Mouse (Mus musculus): ENCODE results near the gene Sec22c. TPM values are rescaled to one million over a fixed set of nuclear protein-coding genes. Genes with fewer than 3 reads are reported as not detected.

The Sec22c gene
- polyA plus RNA-seq, 1 experiment from 2014 or later = 39.2 TPM

DNA sequence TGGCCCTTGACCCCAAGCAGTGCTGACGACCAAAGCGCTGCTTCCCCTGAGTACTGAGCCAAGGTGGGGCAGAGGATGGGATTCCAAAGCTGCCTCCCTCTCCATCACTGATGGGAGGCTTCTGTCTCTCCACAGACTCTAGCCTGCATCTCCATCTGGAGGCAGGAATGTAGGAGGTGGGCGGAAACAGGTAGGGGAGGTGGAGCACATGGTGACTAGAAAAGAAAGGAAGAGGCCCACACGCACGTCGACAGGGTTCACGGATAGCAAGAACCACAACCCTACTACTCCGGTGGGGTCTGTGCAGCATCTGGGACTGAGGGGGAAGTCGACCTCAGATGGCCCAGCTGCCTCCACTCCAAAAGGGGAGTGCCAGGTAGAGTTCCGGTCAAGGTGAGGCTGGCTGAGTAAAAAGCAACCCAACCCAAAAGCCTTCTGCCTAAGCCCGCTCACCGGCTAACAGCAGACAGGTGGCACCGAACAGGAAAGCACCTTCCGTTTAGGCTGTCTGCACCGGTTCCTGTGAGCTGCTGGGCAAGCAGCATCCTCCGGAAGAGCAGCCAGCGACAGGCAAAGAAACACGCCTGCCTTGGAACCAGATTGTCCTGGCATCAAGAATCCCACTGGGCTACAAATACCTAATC, 23.1 kb downstream of the Sec22c start:
- H3K4me2 ChIP-seq (replicated peaks) = no peak overlapping the region

DNA sequence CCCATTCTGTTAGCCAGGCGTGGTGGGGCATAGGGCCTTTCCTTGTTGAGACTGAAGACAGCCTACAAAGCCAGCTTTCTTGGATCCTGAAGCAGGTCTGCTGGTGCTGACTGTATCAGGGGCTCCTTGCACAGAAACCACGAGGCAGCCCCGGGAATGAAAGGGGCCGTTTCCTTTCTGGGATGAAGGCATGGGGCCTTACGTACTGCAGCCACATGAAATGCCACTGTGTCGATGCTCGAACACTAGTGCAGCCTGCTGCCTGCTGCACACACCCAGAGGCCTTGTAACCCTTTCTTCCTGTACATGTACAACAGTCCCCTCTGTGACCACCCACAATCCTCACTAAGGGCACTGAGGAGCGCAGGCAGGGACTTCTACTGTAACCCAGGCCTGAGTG, 24.1 kb downstream of the Sec22c start:
- Histone ChIP-seq H3K4me2 (replicated peaks) (no peak overlapping the region), H3K27me3 (no peaks in the 10 kb centered on the region), H3K4me3 (no peak overlapping the region), H3K4me1 (peaks cover 10% of the 10 kb centered on the region), H3K27ac (replicated peaks) (no peak overlapping the region), H3K9me3 (no peaks in the 10 kb centered on the region), H3K36me3 (peaks cover 34% of the 10 kb centered on the region), H3K9ac (replicated peaks) (no peak overlapping the region)
- 85% methylated on average over 7 of the region's 8 CpGs for WGBS
- no peak for ATAC-seq (replicated peaks)

More for the DNA sequence above, 23.1 kb downstream of the Sec22c start:
- Histone ChIP-seq H3K9me3 (no peaks in the 10 kb centered on the region), H3K36me3 (peaks cover 36% of the 10 kb centered on the region), H3K4me3 (no peak overlapping the region), H3K27me3 (no peaks in the 10 kb centered on the region), H3K9ac (replicated peaks) (no peak overlapping the region), H3K27ac (replicated peaks) (no peak overlapping the region), H3K4me1 (peaks cover 10% of the 10 kb centered on the region)
- WGBS = 80% methylated on average over 18 of the region's 18 CpGs
- no peak for ATAC-seq (replicated peaks)

DNA sequence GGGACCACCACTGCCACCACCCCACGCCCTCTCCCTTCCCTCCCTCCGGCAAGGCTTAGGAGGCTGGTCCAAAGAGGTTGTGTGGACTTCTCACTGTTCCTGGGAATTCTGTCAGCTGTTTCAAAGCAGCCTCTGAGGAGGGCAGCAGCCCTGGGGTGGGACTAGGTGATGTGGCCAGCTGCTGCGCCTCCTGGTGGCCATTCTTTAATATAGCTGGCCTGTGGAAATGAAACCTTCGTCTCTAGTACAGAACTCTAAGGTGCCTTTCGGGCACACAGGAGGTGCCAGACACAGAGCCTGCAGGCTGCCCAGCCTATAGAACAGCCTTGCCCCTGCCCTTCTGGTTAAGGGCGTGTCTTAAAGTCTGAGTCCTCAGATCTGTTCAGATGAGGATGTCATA, 25.7 kb downstream of the Sec22c start:
- peaks cover 10% of the 10 kb centered on the region for H3K4me1 ChIP-seq
- 0 out of 2 replicates have a peak overlapping the region, but pooled peaks have one; percentile 9 for H3K27ac ChIP-seq (replicated peaks)
- peak; percentile 79 for ATAC-seq (replicated peaks)
- 19% methylated on average over 6 of the region's 6 CpGs for WGBS
- no peak overlapping the region for H3K9ac ChIP-seq (replicated peaks)
- H3K27me3 ChIP-seq = no peaks in the 10 kb centered on the region
- no peaks in the 10 kb centered on the region for H3K9me3 ChIP-seq
- H3K36me3 ChIP-seq = peaks cover 23% of the 10 kb centered on the region
- H3K4me2 ChIP-seq (replicated peaks) = no peak overlapping the region
- no peak overlapping the region for H3K4me3 ChIP-seq

DNA sequence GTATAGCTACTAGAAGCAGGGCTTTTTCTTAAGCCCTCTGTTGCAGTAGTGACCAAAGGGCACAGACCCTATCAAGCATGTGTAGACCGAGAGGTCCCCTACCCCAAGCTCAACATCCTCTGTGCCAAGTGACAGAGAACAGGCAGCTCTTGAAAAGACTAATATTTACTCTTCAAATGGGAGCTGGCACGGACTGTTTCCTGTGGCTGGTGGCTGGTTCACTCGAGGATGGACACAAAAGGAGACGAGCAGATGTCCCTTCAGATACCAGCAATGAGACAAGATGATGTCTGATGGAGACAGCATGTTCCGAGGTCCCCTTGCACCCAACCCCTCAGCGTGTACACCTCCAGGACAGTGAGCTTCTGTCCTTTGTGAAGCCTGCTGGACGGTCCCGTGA, 27.8 kb downstream of the Sec22c start:
- Histone ChIP-seq H3K36me3 (peaks cover 4% of the 10 kb centered on the region; the same call in 1 of the 2 replicates), H3K4me2 (replicated peaks) (no peak overlapping the region), H3K27ac (replicated peaks) (no peak overlapping the region), H3K27me3 (no peaks in the 10 kb centered on the region), H3K9ac (replicated peaks) (no peak overlapping the region), H3K4me1 (peaks cover 10% of the 10 kb centered on the region), H3K4me3 (no peak overlapping the region), H3K9me3 (no peaks in the 10 kb centered on the region)
- ATAC-seq (replicated peaks) = no peak
- 78% methylated on average over 8 of the region's 8 CpGs for WGBS

DNA sequence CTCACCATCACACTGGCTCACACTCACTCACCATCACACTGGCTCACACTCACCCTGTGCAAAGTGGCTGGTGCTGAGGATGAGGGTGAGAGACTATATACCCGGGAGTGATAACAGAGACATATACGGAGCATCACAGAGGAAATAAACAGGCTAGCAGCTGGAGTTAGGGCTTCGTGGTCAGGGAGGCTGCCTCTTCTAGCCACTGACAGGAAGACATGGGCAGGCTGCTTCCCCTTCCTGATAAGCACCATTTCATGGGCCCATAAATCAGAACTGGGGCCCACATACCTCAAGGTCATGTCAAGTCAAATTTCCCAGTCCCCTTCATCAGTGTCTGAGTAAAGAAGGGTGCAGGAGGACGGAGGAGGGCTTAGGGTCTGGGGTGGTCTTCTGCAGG, 28.2 kb downstream of the Sec22c start:
- ATAC-seq (replicated peaks) = no peak
- H3K27me3 ChIP-seq = no peaks in the 10 kb centered on the region
- H3K4me1 ChIP-seq = peaks cover 10% of the 10 kb centered on the region
- no peaks in the 10 kb centered on the region for H3K9me3 ChIP-seq
- H3K4me3 ChIP-seq = no peak overlapping the region
- no peak overlapping the region for H3K27ac ChIP-seq (replicated peaks)
- no peak overlapping the region for H3K4me2 ChIP-seq (replicated peaks)
- WGBS = 91% methylated on average over 4 of the region's 4 CpGs
- no peak overlapping the region for H3K9ac ChIP-seq (replicated peaks)
- H3K36me3 ChIP-seq = peaks cover under 1% of the 10 kb centered on the region; the same call in 1 of the 2 replicates

DNA sequence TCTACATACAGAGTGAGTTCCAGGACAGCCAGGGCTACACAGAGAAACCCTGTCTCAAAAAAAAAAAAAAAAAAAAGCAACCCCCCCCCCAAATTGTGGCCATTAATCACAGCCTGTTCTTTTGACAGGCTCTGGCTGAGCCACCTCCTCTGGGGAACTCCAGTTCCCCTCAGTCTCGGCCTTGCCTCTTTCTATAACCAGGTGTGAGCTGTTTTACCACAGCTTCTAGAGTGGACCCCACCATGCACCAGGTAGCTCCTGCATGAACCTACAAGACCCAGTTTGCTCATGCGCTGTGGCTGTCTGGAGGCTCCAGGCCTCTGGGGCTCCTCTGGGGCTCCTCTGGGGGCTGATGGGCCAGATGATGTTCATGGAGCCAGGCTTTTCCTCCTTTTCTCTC, 29.7 kb downstream of the Sec22c start:
- H3K4me1 ChIP-seq = peaks cover 10% of the 10 kb centered on the region
- H3K4me3 ChIP-seq = no peak overlapping the region
- WGBS = 92% methylated on average over 2 of the region's 2 CpGs
- no peak overlapping the region for H3K4me2 ChIP-seq (replicated peaks)
- H3K27me3 ChIP-seq = peaks cover 4% of the 10 kb centered on the region; the same call in 1 of the 2 replicates
- no peak overlapping the region for H3K27ac ChIP-seq (replicated peaks)
- no peaks in the 10 kb centered on the region for H3K36me3 ChIP-seq
- no peak overlapping the region for H3K9ac ChIP-seq (replicated peaks)
- no peaks in the 10 kb centered on the region for H3K9me3 ChIP-seq
- ATAC-seq (replicated peaks) = no peak

DNA sequence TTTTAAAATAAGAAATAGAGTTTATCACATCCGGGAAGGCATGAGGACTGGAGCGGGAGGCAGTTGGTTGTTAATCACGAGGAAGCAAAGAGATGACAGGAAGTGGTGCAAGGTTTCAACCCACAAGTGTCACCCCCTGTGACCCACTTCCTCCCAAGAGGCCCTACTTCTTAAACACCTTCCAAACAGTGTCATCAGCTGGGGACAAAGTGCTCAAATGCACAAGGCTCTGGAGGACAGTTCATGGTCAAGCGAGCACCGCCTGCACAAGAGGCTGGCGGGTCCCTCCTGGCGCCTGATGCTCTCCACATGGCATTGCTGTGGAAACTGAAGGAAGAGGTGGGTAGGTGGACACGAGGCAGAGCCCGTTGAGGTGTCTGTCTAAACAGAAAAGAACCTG, 30.3 kb downstream of the Sec22c start:
- Histone ChIP-seq H3K4me2 (replicated peaks) (no peak overlapping the region), H3K4me3 (no peak overlapping the region), H3K36me3 (no peaks in the 10 kb centered on the region), H3K27me3 (peaks cover 9% of the 10 kb centered on the region; the same call in 1 of the 2 replicates), H3K9ac (replicated peaks) (no peak overlapping the region), H3K9me3 (no peaks in the 10 kb centered on the region), H3K4me1 (peaks cover 12% of the 10 kb centered on the region), H3K27ac (replicated peaks) (no peak overlapping the region)
- no peak for ATAC-seq (replicated peaks)
- WGBS = 83% methylated on average over 9 of the region's 9 CpGs

DNA sequence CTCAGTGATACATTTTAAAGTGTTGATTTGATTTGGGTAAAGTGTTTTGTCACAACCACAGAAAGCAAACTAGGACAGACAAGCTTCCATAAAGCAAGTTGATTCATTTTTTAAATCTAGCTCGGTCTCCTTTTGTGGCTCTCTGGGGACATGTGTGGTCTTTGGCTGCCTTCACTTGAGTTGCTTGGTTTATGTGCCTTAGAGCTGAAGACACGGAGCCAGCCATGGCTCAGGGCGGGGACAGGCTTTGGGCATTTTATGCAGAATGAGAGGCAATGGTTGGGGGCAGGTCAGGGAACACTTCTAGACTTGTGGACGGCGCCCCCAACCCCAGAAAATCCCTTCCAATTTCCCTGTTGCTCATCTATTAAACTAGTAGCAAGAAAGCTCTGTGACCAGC, 31.6 kb downstream of the Sec22c start:
- H3K4me3 ChIP-seq = no peak overlapping the region
- no peak overlapping the region for H3K27ac ChIP-seq (replicated peaks)
- no peak for ATAC-seq (replicated peaks)
- H3K4me1 ChIP-seq = peaks cover 13% of the 10 kb centered on the region
- H3K9ac ChIP-seq (replicated peaks) = no peak overlapping the region
- H3K36me3 ChIP-seq = no peaks in the 10 kb centered on the region
- no peaks in the 10 kb centered on the region for H3K9me3 ChIP-seq
- no peak overlapping the region for H3K4me2 ChIP-seq (replicated peaks)
- peaks cover 12% of the 10 kb centered on the region; the same call in 1 of the 2 replicates for H3K27me3 ChIP-seq
- 87% methylated on average over 5 of the region's 5 CpGs for WGBS

DNA sequence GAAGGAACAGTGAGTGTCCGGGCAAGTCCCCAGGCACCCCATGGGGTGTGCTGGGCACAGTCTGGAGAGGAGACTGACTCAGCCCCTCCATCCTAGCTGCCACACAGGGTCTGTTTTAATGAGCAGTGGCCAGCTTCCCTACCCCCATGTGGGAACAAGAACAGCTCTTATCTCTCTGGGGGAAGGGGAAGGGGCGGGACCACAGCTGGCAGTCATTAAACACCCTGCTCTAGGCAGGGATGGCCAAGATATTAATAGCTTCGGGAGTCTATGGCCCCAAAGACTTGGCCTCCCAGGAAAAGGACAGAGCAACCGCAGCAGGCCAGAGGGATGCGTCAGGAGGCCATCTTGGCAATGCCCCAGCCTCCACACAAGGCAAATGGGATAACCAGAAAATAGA, 33.0 kb downstream of the Sec22c start:
- no peak for ATAC-seq (replicated peaks)
- Histone ChIP-seq H3K27me3 (peaks cover 12% of the 10 kb centered on the region; the same call in 1 of the 2 replicates), H3K4me1 (peaks cover 23% of the 10 kb centered on the region), H3K4me2 (replicated peaks) (no peak overlapping the region), H3K9me3 (no peaks in the 10 kb centered on the region), H3K4me3 (no peak overlapping the region), H3K36me3 (no peaks in the 10 kb centered on the region), H3K9ac (replicated peaks) (no peak overlapping the region), H3K27ac (replicated peaks) (no peak overlapping the region)
- 74% methylated on average over 5 of the region's 5 CpGs for WGBS

DNA sequence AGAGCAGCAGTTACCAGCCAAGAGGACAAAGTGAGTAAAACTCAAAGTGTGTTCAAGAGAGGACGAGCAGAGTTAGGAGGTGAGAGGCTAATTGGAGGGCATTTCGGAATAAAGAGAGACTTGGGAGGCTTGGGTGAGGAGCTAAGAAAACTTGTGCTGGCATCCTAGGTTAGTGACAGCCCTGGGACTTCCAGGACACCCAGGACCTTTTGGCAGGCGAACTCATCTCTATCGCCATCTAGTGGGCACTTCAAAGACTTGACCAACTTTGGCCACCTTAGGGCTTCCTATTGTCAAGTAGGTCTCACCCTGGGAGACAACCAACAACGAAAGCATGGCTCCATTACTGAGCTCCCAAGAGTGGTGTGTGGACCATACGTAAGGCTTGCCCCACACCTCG, 34.0 kb downstream of the Sec22c start:
- Histone ChIP-seq H3K4me2 (replicated peaks) (no peak overlapping the region), H3K9me3 (no peaks in the 10 kb centered on the region), H3K36me3 (no peaks in the 10 kb centered on the region), H3K27ac (replicated peaks) (no peak overlapping the region), H3K4me1 (peaks cover 33% of the 10 kb centered on the region), H3K4me3 (no peak overlapping the region), H3K27me3 (peaks cover 12% of the 10 kb centered on the region; the same call in 1 of the 2 replicates), H3K9ac (replicated peaks) (no peak overlapping the region)
- WGBS = 21% methylated on average over 7 of the region's 7 CpGs
- no peak for ATAC-seq (replicated peaks)

DNA sequence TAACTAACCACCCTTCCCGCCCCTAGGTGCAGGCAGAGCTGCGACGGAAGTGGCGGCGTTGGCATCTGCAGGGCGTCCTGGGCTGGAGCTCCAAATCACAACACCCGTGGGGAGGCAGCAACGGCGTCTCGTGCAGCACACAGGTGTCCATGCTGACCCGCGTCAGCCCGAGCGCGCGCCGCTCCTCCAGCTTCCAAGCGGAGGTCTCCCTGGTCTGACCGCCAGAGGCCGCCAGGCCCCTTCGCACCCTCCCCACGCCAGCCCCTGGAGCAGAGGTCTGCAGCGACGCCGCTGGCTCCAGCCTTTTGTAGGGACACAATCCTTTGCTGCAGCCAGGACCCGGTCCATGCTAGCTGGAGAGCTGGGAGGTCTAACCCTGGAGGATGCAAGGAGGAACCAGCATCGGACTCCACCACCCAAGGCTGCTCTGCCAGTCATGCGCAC, 35.9 kb downstream of the Sec22c start:
- H3K4me2 ChIP-seq (replicated peaks) = peak overlapping the region; percentile 51
- H3K4me3 ChIP-seq = peak overlapping the region; percentile 33
- no peaks in the 10 kb centered on the region for H3K36me3 ChIP-seq
- no peak overlapping the region for H3K27ac ChIP-seq (replicated peaks)
- ATAC-seq (replicated peaks) = peak; percentile 29; the same call in 1 of the 2 replicates
- under 1% methylated on average over 28 of the region's 28 CpGs for WGBS
- peak overlapping the region; percentile 40; the same call in 1 of the 2 replicates for H3K9ac ChIP-seq (replicated peaks)
- no peaks in the 10 kb centered on the region for H3K9me3 ChIP-seq
- peaks cover 38% of the 10 kb centered on the region for H3K4me1 ChIP-seq
- peaks cover 12% of the 10 kb centered on the region; the same call in 1 of the 2 replicates for H3K27me3 ChIP-seq

DNA sequence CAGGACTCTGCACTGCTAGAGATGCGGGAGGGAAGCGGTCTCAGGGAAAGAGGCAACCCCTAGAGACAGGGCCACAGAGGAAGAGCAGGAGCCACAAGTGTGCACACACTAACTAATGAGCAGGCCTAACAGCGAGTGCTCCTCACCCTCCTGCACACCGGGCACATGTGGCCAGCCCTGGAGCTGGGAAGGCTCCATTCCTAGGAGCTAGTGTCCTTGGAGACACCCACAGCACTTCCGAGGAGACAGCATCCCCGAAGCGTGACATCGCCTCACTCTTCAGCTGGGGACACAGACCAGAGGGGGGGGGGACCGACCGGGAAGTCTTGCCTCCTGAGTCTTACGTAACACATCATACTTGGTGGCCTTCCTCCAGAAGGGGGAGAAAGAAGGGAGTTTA, 37.5 kb downstream of the Sec22c start:
- no peaks in the 10 kb centered on the region for H3K9me3 ChIP-seq
- H3K4me2 ChIP-seq (replicated peaks) = no peak overlapping the region
- no peak overlapping the region for H3K9ac ChIP-seq (replicated peaks)
- WGBS = 69% methylated on average over 11 of the region's 11 CpGs
- peak overlapping the region; percentile 93 for H3K27ac ChIP-seq (replicated peaks)
- H3K36me3 ChIP-seq = no peaks in the 10 kb centered on the region
- H3K27me3 ChIP-seq = peaks cover 12% of the 10 kb centered on the region; the same call in 1 of the 2 replicates
- H3K4me3 ChIP-seq = no peak overlapping the region
- ATAC-seq (replicated peaks) = no peak; the same call in 1 of the 2 replicates
- peaks cover 38% of the 10 kb centered on the region for H3K4me1 ChIP-seq
